Mouse (Mus musculus): ENCODE results near the gene Cpm. TPM values are rescaled to one million over a fixed set of nuclear protein-coding genes. Genes with fewer than 3 reads are reported as not detected.
"Not testable (repeated sequence)": the region's sequence is repeated elsewhere in the genome, so short reads cannot be mapped to it uniquely, and the experiment has no call there.

Cpm gene
- polyA plus RNA-seq, 1 experiment from 2014 or later, result 4.2 TPM

- ATAC-seq (ENCODE audit: low read depth), result no peak
- WGBS, result 90% methylated on average over 10 of the region's 10 CpGs
- no peaks in the 10 kb centered on the region for H3K36me3 ChIP-seq (ENCODE audit: control insufficient read depth, insufficient read depth, low read length)
- no peak overlapping the region for H3K27ac ChIP-seq (ENCODE audit: low read depth, low read length)
- no peak overlapping the region for H3K4me2 ChIP-seq (ENCODE audit: low read depth, low read length)
- H3K4me3 ChIP-seq (ENCODE audit: low read depth, low read length), result no peak overlapping the region
- H3K4me1 ChIP-seq (ENCODE audit: control insufficient read depth, insufficient read depth, low read length), result no peaks in the 10 kb centered on the region
- H3K9me3 ChIP-seq (ENCODE audit: control insufficient read depth, low read length), result no peaks in the 10 kb centered on the region
- H3K27me3 ChIP-seq (ENCODE audit: control insufficient read depth, insufficient read depth, low read length), result no peaks in the 10 kb centered on the region
- no peak overlapping the region for H3K9ac ChIP-seq (replicated peaks; ENCODE audit: low read depth, low read length)
Measured at GRCm38 (mm10) chr10:117598266-117598950, 30.9 kb upstream of the Cpm start.

- H3K4me1 ChIP-seq (ENCODE audit: control insufficient read depth, insufficient read depth, low read length); H3K27me3 ChIP-seq (ENCODE audit: control insufficient read depth, insufficient read depth, low read length); H3K4me2 ChIP-seq (ENCODE audit: low read depth, low read length); H3K4me3 ChIP-seq (ENCODE audit: low read depth, low read length); ATAC-seq (ENCODE audit: low read depth); H3K27ac ChIP-seq (ENCODE audit: low read depth, low read length); H3K36me3 ChIP-seq (ENCODE audit: control insufficient read depth, insufficient read depth, low read length); H3K9me3 ChIP-seq (ENCODE audit: control insufficient read depth, low read length); H3K9ac ChIP-seq (replicated peaks; ENCODE audit: low read depth, low read length): not testable (repeated sequence)
- WGBS, result 94% methylated on average over 8 of the region's 8 CpGs
Measured at GRCm38 (mm10) chr10:117598951-117599572, 30.2 kb upstream of the Cpm start.

- H3K27me3 ChIP-seq (ENCODE audit: control insufficient read depth, insufficient read depth, low read length), result no peaks in the 10 kb centered on the region
- 77% methylated on average over 8 of the region's 8 CpGs for WGBS
- no peak for ATAC-seq (ENCODE audit: low read depth)
- no peak overlapping the region for H3K4me3 ChIP-seq (ENCODE audit: low read depth, low read length)
- H3K9me3 ChIP-seq (ENCODE audit: control insufficient read depth, low read length), result no peaks in the 10 kb centered on the region
- no peak overlapping the region for H3K9ac ChIP-seq (replicated peaks; ENCODE audit: low read depth, low read length)
- no peak overlapping the region for H3K27ac ChIP-seq (ENCODE audit: low read depth, low read length)
- no peak overlapping the region for H3K4me2 ChIP-seq (ENCODE audit: low read depth, low read length)
- H3K4me1 ChIP-seq (ENCODE audit: control insufficient read depth, insufficient read depth, low read length), result no peaks in the 10 kb centered on the region
- no peaks in the 10 kb centered on the region for H3K36me3 ChIP-seq (ENCODE audit: control insufficient read depth, insufficient read depth, low read length)
Measured at GRCm38 (mm10) chr10:117601146-117602035, 27.9 kb upstream of the Cpm start.

- H3K9me3 ChIP-seq (ENCODE audit: control insufficient read depth, low read length), result no peaks in the 10 kb centered on the region
- no peak overlapping the region for H3K9ac ChIP-seq (replicated peaks; ENCODE audit: low read depth, low read length)
- H3K4me2 ChIP-seq (ENCODE audit: low read depth, low read length), result no peak overlapping the region
- H3K27me3 ChIP-seq (ENCODE audit: control insufficient read depth, insufficient read depth, low read length), result no peaks in the 10 kb centered on the region
- H3K27ac ChIP-seq (ENCODE audit: low read depth, low read length), result no peak overlapping the region
- H3K36me3 ChIP-seq (ENCODE audit: control insufficient read depth, insufficient read depth, low read length), result no peaks in the 10 kb centered on the region
- H3K4me3 ChIP-seq (ENCODE audit: low read depth, low read length), result no peak overlapping the region
- 93% methylated on average over 3 of the region's 3 CpGs for WGBS
- H3K4me1 ChIP-seq (ENCODE audit: control insufficient read depth, insufficient read depth, low read length), result no peaks in the 10 kb centered on the region
- no peak for ATAC-seq (ENCODE audit: low read depth)
Measured at GRCm38 (mm10) chr10:117602325-117603129, 26.8 kb upstream of the Cpm start.

- 76% methylated on average over 8 of the region's 8 CpGs for WGBS
- Histone ChIP-seq H3K27ac (ENCODE audit: low read depth, low read length) (no peak overlapping the region), H3K36me3 (ENCODE audit: control insufficient read depth, insufficient read depth, low read length) (no peaks in the 10 kb centered on the region), H3K4me3 (ENCODE audit: low read depth, low read length) (no peak overlapping the region), H3K9ac (replicated peaks; ENCODE audit: low read depth, low read length) (no peak overlapping the region), H3K9me3 (ENCODE audit: control insufficient read depth, low read length) (no peaks in the 10 kb centered on the region), H3K4me2 (ENCODE audit: low read depth, low read length) (no peak overlapping the region), H3K4me1 (ENCODE audit: control insufficient read depth, insufficient read depth, low read length) (no peaks in the 10 kb centered on the region), H3K27me3 (ENCODE audit: control insufficient read depth, insufficient read depth, low read length) (no peaks in the 10 kb centered on the region)
- ATAC-seq (ENCODE audit: low read depth), result no peak
Measured at GRCm38 (mm10) chr10:117603130-117603833, 26.0 kb upstream of the Cpm start.

- Histone ChIP-seq H3K4me3 (ENCODE audit: low read depth, low read length) (no peak overlapping the region), H3K36me3 (ENCODE audit: control insufficient read depth, insufficient read depth, low read length) (no peaks in the 10 kb centered on the region), H3K4me2 (ENCODE audit: low read depth, low read length) (no peak overlapping the region), H3K27ac (ENCODE audit: low read depth, low read length) (no peak overlapping the region), H3K4me1 (ENCODE audit: control insufficient read depth, insufficient read depth, low read length) (no peaks in the 10 kb centered on the region), H3K9me3 (ENCODE audit: control insufficient read depth, low read length) (no peaks in the 10 kb centered on the region), H3K9ac (replicated peaks; ENCODE audit: low read depth, low read length) (no peak overlapping the region), H3K27me3 (ENCODE audit: control insufficient read depth, insufficient read depth, low read length) (no peaks in the 10 kb centered on the region)
- no peak for ATAC-seq (ENCODE audit: low read depth)
- WGBS, result 63% methylated on average over 14 of the region's 14 CpGs
Measured at GRCm38 (mm10) chr10:117603834-117604623, 25.3 kb upstream of the Cpm start.

GRCm38 (mm10) chr10:117604624-117605282 is 24.5 kb upstream of the Cpm start:
- H3K36me3 ChIP-seq (ENCODE audit: control insufficient read depth, insufficient read depth, low read length), result no peaks in the 10 kb centered on the region
- H3K27ac ChIP-seq (ENCODE audit: low read depth, low read length), result no peak overlapping the region
- H3K9ac ChIP-seq (replicated peaks; ENCODE audit: low read depth, low read length), result no peak overlapping the region
- H3K4me1 ChIP-seq (ENCODE audit: control insufficient read depth, insufficient read depth, low read length), result no peaks in the 10 kb centered on the region
- H3K4me3 ChIP-seq (ENCODE audit: low read depth, low read length), result no peak overlapping the region
- H3K4me2 ChIP-seq (ENCODE audit: low read depth, low read length), result no peak overlapping the region
- 90% methylated on average over 8 of the region's 8 CpGs for WGBS
- no peaks in the 10 kb centered on the region for H3K27me3 ChIP-seq (ENCODE audit: control insufficient read depth, insufficient read depth, low read length)
- ATAC-seq (ENCODE audit: low read depth), result no peak
- H3K9me3 ChIP-seq (ENCODE audit: control insufficient read depth, low read length), result no peaks in the 10 kb centered on the region
